Mouse (Mus musculus) heart, postnatal 4 days (tissue): ENCODE results near the gene Sept11. TPM values are rescaled to one million over a fixed set of nuclear protein-coding genes. Genes with fewer than 3 reads are reported as not detected.

Source experiments
- DNase-seq: peaks from one replicate; pipeline ENCODE4 v3.0.0; 2021
- total RNA-seq, 2 experiments: library from RNA; stranded (reverse); gene quantifications; 2 replicates each; pipeline ENCODE4 v1.2.3; 2021

Gene Sept11
- total RNA-seq, 2 experiments from 2014 or later: 120 to 130 TPM

DNA sequence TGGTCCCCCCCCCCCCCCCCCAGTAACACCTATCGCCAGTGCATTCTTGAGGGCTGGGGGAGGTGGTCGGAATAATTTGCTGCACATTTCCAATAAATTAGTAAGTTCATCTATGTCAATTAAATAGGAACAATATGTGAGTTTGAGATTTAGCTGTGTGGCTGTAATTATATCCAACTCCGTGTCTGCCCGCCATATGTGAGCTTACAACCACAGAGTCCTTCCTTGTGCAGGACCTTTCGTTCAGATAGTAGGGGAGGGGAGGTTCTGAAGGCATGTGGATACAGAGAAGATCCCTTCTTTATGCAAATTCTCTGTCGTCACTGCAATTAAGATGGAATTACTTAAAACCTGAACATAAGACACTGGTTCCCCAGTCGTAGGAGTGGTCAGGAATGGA is 2.1 kb downstream of the Sept11 start:
- DNase-seq: no peak

DNA sequence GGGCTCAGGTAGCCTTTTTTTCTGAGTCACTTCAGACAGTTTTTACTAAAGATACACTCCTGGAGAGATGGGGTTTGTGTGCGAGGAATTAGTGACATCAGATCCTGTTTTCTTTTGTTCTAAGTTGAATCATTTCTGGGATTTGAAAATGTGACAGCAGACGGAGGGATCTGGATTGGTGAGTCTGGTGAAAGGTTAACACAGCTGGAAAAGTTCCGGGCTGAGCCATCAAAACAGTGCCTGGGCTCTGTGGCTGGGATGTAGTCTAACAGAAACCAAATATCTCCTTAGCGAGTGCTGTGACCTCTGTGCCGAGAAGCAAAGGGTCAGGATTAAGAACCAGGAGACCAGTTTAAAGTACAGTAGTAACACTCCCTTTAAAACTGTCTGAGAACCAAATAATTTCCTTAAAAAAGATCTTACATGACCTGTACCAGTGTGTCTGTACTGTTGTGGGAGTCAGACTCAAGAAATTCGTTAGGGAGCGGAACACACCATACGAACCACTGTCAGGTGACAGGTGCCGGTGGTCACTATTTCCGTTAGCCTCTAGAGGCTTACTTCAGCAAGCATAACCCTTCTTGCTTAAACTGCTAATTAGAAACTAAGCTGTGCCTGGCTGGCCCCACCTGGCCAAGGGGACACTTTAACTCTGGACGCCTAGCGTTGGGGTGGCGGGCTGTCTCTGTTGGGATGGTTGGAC is 4.1 kb downstream of the Sept11 start:
- DNase-seq: no peak

DNA sequence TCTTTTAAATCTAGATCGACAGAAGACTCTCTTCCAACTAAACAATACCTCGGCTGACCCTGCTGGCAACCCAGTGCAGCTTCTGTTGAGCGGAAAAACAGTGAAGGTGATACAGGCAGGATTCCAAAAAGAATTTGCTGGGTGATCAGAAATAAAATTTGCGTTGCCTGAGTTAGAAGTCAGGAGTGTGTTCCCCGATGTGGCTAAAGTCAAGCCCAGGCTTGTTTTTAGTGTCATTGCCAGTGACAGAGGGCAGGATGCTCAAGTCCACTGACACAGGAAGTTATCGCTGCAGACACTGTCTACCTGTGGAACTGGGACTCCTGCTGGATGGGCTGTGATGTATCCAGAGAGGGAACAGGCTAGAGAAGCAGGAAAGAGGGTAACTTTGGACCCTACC is 5.0 kb downstream of the Sept11 start:
- DNase-seq: no peak

DNA sequence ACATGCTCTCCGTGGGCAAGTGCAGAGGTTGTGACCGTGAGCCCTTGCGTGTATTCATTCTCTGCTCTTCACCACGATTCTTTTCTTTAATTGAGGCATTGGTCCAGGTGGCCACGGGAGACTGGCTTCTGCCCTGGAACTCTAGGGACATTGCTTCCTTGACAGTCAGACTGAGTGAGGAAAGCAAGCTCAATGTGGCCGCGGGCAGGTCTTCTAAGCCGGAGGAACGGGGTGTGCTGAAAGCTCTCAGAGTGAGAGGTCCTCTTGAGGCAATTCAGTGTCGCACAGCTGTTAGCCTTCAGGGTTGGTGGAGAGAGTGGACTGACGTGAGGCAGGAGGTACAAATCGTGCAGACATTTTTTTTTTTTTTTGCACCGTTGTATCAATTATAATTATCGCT is 5.6 kb downstream of the Sept11 start:
- no peak for DNase-seq

DNA sequence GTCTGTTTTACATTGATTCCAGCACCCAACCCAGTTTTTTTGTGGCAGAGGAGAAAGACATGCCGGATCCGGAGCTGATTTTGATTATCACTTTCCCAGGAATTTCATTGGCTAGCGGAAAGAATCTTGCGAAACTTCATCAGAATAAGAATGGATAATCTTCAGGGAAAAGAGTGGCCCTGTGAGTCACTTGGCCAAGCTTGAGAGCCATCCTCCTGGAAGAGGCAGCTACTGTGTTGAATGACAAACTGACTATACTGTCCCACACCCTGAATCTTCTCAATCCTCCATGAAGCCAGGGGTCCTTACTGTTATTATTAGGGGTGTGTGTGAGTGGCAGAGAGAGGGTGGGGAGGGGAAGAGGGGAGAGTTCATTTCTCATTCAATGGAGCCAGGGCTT is 7.7 kb downstream of the Sept11 start:
- DNase-seq: no peak

DNA sequence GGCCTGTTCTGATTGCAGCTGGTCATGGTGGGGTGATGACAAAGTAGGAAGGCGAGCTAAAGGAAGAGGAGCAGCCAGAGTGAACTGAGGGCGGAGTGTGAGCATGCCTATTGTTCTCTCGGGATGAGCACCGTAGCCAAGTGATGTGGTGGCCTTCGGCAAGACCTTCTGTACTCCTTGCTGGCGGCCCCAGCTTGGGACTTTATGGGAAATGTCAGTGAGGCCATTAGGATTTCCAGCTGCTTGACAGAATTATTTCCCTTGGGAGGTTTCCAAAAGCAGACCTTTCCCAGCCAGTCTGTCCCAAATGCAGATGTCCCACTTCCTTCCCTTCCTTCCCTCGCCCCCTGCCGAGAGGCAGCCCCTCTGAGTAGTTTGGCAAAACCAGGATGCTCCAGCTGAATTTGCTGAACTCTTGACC is 8.1 kb downstream of the Sept11 start:
- DNase-seq: peak; percentile 67

DNA sequence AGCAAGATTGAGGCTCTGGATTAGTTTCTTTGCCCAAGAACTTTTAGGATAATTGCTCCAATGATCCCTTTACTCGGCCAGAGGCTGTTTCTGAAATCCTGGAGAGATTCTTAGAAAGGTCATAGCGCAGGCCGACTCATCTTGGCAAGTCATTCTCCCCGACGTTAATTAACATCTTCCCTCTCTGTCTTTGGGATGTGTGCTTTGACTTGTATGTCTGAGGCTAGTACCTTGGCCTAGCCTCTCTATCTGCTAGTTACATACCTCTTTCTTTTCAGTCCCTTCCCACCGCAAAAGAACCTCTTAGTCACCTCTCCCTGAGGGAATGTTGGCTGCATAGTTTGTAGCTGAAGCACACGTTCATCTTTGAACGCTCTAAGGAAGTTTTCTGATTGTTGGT is 10.4 kb downstream of the Sept11 start:
- no peak for DNase-seq

DNA sequence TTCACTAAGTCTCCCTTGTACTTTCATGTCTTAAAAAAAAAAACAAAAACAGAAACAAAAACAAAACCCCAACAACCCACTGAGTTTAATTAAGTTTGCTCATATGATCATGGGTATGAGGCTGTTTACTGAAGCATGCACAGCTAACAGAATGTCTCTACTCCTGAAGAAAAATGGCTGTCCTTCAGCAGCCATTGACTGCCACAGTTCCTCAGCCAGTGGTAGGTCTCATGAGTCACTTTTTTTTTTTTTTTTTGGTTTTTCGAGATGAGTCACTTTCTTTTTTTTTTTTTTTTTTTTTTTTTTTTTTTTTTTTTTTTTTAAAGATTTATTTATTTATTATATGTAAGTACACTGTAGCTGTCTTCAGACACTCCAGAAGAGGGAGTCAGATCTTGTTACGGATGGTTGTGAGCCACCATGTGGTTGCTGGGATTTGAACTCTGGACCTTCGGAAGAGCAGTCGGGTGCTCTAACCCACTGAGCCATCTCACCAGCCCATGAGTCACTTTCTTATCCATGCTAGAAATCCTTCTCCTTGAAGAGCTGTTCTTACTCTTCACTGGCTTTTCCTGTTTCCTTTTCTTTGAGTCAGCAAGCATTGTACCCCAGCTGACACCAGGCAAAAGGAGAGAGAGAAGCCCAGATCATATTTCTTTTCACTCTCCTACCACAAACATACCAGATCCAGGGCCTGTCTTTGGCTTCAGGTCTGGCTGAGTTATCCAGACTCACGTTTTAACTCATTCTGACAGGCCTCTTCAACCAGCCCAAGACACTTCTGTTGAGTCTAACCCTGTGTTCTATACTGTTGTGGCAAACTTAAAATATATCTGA is 12.0 kb downstream of the Sept11 start:
- DNase-seq: no peak

DNA sequence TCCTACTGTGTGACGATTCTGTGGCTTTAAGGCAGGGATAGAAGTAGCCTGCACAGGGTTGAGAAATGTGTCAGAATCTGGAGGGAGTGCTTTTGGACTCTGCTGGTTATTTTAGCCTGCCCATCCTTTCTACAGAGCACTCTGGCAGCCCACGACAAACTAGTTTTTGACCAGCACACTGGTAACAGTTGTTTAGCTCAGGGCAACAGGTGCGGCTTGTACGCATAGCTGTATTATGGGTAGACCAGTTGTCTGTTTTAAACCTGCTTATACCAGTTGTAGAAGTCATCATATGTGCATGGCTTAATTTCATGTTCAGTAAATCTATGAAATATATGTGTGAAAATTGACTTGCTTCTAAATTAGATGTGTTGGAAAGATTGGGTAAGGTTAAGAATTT is 12.8 kb downstream of the Sept11 start:
- DNase-seq: no peak

DNA sequence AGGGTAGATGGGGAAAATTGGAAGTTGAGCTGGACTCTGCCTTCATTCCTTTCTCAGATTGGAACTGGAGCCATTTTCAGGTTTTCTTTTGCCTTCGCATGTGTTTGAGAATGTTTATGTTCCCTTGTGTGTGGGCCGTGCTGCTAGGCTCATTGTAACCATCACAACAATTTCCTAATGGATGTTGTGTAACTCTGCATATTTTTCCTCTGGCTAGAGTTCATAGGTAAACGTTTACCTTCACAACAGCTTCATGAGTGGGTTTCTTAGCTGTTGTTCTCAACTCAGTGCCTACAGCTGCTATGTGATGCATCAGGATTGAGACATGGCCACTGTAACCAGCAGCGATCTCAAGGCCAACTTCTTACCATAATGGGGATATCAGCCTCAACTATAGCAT is 15.5 kb downstream of the Sept11 start:
- no peak for DNase-seq

DNA sequence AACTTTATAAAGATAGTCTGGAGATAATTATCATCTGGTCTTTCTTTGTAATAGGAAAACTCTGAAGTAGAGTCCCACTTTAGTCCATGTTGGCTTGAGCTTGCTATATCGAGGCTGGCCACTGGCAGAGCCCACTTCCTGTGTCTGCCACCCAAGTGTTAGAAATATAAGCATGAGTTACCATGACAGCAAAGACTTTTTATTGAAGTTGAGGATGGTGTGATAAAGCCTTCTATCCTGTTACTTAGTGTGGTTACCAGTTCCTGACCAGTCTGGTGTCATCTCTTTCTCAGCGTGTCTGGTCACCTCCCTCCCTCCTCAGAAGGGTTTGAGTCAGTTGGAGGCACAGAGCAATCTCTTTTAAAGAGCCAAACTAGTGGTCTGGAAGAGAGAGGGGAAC is 16.3 kb downstream of the Sept11 start:
- DNase-seq: no peak

DNA sequence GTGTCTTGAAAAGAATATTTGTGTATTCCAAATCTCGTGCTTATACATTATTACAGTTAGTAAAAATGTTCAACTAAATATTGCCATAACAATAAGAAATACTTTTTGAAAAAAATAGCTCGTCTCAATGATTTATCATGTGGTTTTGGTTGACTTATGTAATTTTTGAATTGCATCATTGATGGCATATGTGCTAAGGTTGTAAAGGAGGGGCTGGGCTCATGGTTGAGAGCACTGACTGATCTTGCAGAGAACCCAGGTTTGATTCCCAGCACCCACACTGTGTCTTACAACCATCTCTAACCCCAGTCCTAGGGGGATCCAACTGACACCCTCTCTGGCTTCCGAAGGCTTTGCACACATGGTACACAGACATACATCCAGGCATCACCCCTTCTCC is 19.1 kb downstream of the Sept11 start:
- no peak for DNase-seq

DNA sequence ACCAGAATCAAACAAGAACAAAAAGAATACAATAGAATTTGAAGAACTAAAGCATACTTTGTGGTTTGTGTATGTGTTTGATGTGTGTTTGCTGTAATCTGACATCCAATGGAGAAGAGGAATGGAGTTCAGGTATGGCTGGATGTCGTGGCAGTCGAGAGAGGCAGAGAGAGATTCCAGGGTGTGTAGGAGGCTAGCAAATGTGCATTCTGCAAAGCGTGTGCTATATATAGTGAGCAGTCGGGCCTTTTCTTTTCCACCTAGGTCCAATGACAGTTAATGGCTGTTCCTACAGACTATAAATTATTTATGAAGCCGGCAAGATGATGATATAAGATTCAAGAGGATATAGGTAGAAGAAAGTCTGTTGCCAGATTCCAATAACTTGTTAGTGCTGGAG is 20.3 kb downstream of the Sept11 start:
- no peak for DNase-seq

DNA sequence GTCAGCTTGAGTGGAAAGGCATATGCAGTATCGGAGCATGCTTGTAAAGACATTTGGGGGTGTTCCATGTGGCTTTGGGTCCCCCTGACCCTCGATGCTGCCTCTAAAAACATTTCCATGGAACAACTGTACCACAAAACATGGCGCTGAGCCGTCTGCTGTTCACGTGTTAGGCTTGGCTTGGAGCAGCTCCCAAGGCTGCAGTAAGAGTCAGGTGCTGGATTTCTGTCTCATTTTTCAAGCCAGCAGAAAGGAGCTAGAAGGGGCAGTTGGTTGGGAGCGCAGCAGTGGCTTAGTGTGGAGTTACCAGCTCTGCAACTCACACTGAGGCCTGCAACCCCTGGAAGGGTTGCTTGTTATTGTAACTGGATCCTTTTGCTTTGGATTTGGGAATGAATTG is 21.3 kb downstream of the Sept11 start:
- no peak for DNase-seq

DNA sequence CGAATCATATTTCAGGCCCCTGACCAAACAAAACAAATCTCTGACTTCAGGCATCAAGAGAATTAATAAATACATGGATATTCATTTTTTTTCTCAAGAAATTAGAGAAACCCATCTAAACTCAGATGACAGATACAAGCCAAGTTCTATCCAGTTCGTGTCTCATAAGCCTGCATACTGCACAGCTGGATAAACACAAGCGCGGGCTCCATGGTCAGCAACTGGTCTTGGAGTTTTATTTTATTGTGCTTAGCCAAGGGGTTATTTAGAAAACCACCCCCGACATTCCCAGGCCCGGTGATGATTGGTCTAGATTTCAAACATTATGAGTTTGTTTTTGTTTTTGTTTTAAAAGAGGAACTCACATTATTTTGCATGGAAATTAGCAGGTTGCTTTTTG is 21.8 kb downstream of the Sept11 start:
- DNase-seq: no peak

DNA sequence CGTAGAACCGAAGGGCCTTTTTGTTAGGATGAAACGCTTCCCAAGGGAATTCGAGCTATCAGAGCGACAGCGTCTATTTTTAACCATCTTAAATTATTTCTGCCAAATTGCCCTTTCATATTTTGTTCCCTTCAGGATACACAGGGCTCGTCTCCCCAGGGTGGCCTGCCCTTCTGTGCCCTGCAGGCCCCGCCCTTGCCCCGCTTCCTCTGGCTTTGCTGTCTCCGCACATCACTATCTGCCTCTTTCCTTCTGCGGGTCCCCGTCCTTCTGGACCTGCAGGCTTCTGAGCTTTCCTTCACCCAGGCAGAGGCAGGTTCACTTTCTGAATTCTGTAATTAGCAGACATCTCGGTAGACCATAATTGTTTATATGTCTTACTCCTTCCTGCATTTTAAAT is 22.6 kb downstream of the Sept11 start:
- DNase-seq: no peak

DNA sequence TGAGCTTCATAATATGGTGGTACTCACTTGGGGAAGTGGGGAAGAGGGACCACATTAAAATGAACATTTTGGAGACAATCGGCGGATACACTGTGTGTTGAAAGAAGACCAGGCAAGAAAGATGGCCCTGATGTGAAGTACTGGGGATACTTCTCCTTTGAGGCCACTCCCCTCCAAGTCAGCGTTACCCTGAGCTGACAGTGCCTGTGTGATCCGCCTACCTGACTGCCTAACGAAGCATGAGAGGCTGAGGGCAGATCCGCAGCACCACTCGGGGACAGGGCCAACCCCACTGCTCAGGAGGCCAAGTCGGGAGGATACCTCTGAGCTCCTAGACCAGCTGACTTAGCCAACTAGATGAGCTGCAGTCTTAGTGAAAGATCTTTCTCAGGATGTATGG is 24.4 kb downstream of the Sept11 start:
- no peak for DNase-seq

DNA sequence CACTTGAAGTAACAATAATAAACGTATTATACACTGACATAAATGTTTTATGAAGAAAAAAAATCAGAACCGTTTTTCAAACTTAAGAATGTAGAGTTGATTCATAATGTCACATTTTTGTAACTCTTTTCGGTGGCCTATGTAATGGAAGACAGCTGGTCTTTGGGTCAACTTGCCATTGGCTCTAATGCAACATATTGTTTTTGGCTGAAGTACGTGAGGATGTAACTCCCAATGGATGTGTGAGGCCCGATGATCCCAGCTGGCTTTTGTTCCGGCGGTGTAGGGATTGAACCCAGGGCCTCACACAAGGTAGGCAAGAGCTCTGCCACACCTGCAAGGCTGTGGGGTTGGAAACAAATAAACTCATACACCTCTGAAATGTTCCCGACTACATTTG is 28.4 kb downstream of the Sept11 start:
- no peak for DNase-seq

DNA sequence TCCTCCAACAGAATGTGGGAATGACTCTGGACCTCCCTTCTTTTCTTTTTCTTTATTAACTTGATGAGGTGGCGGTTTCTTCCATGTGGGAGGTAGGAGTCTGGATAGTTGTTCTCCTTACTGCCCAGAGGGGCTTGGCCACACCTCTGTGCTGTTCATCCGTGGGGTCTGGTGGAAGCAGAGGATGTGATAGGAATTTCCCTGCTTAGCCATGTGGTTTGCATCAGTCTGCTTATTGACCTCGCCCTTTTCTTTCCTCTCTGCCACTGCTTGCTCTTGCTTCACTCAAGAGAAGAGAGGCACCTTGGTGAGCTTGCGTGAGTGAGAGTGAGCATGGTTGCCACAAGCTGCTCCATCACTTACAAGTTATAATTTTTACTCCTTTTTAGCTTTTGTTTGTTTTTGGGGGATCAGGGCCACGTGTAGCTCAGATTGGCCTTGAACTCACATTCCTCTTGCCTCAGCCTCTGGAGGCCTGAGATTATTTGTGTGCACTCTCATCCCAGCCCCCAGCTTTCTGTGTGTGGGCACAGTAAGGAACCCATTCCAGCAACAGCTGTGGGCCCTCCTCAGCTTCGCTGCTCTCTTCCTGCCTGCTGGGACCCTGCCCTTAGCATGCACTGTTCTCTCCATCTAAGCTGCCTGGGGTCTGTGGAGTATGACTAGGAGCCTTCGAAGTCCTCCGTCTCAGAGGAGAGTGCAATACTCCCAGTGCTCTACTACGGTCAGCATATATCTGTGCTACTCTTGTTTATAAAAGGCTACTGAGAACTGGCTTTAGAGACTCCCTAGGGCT is 31.0 kb downstream of the Sept11 start:
- DNase-seq: no peak

DNA sequence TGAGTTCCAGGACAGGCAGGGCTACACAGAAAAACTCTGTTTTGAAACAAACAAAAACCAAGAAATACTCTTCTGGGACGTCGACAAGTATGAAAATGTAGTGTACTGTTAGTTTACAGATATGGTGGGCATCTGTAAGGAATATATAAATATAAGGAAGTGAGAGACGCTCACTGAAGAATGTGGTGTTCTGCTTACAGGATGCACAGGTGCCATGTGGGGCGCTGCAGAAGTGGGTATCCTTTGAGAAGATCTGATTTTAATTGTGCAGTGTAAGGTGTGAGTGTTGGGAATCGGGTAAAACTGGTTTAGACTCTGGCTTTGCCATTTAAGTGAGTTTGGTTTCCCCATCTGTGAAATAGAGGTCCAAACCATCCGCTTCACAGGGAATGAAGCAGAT is 32.1 kb downstream of the Sept11 start:
- DNase-seq: no peak

DNA sequence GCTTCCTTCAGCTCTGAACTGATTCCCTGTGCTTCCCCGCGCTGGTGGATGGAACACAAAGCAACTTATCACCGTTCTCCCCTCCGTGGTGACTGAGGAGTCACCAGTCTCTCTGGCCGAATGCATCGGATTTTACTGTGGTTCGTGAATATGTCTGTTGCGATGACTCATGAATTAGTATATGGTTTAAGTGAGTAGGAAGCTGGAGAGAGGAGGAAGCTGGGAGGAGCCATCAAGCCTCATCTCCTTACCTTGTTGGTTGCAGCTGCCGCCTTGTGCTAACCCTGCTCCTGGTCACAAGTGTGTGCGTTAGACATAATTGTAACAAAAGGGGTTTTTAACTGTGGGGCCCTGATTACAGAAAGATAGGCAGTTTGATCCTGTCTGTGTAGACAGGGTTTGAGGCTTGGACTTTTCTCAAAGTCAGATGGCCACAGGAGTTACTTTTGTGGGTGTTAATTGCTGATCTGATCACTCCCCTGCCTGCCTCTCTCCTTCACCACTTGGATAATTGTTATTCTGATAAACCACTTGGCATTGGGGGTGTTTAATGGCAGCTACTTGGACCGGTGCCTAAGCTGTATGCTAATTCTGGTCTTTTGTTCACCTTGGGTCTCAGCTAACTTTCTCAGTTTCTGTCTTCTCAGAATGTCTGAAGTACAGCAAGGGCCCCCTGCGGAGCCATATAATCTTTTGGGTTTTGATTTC is 33.1 kb downstream of the Sept11 start:
- no peak for DNase-seq

DNA sequence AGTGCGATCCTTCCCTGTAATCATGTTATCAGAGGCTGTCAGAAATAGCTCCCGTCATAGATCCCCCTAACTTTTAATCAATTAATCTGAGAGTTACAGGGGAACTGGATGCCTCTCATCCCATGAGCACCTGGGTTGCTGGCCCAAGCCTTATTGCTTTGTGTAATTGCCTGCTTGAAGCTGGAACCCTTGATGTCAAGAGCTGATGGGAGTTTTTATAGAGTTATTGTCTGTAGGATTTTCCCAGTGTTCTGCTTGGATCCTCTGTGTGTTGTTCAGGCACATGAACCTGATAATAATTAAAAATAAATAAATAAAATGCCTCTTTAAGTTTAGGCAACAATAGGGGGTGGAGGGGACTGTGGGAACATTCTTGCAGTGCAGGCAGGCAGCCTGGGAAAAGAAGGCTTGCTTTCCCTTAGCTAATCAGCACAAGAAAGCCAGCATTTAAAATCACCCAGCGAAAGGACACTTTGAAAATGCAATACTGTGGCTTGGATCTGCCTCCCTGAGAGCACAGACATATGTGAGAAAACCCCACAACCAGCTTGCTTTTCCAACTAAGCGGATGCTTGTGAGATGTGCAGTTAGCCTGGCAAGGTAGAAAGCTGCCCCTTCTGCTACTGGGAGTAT is 33.8 kb downstream of the Sept11 start:
- DNase-seq: no peak
